Mouse (Mus musculus): Measurements from ENCODE around the gene Lig3.

GRCm38 (mm10) chr11:82846938-82847337, 66.0 kb downstream of the Lig3 start:
- no peak for TF ChIP-seq CTCF (IDR thresholded peaks at IDR 0.05; ENCODE audit: low read depth)
- TF ChIP-seq EP300 (IDR thresholded peaks at IDR 0.05; ENCODE audit: low read depth): no peak

All from heart, postnatal 0 days (tissue).